Mouse (Mus musculus) testis, adult 2 months (tissue): Measurements from ENCODE around the gene Apom.

Source experiments
- CTCF ChIP-seq: fragments of 200-500 bp; IDR thresholded peaks from 2 replicates; pipeline ENCODE4 v1.5.1; 2012; ENCODE audit warnings: low read depth, mild to moderate bottlenecking, inconsistent platforms, low read length, moderate library complexity; ENCODE audit not compliant: control insufficient read depth, insufficient read depth, insufficient replicate concordance
- POLR2A ChIP-seq: fragments of 200-500 bp; IDR thresholded peaks from 2 replicates; pipeline ENCODE4 v1.6.1; 2012; ENCODE audit warnings: low read depth, mild to moderate bottlenecking, inconsistent platforms, low read length, moderate library complexity; ENCODE audit not compliant: control insufficient read depth

GRCm38 (mm10) chr17:35154616-35155015 is 22.8 kb upstream of the Apom start:
- TF ChIP-seq POLR2A (no peak), CTCF (no peak)
